Mouse (Mus musculus) adrenal gland, adult 2 months (tissue): ENCODE measurements around the gene Taldo1. TPM values are rescaled to one million over a fixed set of nuclear protein-coding genes. Genes with fewer than 3 reads are reported as not detected.
"Not testable (repeated sequence)": the region's sequence is repeated elsewhere in the genome, so short reads cannot be mapped to it uniquely, and the experiment has no call there.

Experiments
- DNase-seq: peaks from one replicate; pipeline ENCODE4 v3.0.0; 2021
- polyA plus RNA-seq: library from polyadenylated mRNA; depleted of rRNA; stranded (reverse); fragments of >200 nt; gene quantifications from 2 replicates; pipeline ENCODE4 v1.2.3, GENCODE M21; 2012
- total RNA-seq, 2 experiments: library from RNA; stranded (reverse); gene quantifications; 2 replicates each; pipeline ENCODE4 v1.2.3; 2021

Gene Taldo1
- total and polyA plus RNA-seq, 3 experiments: 260 to 700 (median 640) TPM

DNA sequence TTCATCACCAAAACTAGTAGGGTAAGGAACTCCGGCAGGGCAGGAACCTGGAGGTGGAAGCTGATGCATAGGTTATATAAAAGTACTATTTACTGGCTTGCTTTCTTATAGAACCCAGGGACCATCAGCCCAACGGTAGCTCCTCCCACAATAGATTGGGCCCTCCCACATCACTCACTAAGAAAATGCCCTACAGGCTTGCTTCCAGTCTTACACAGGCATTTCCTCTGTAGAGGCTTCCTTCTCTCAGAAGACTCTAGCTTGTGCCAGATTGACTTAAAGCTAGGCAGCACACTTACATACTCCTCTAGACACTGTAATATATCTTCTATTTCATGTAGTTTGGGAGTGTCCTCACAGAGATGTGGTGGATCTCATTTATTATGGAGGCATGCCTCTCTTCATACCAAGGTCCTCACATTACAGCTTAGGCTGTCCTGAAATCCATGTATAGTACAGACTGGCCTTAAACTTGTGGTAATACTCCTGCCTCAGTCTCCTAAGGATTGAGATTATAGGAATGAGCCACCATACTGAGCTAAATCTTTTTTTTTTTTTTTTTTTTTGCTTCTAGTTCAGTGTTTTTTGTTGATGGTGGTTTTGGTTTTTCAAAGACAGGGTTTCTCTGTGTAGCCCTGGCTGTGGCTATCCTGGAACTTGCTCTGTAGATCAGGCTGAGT lies 4.1 kb upstream of the Taldo1 start:
- no peak for DNase-seq

GRCm38 (mm10) chr7:141388487-141389109 lies 3.4 kb upstream of the Taldo1 start:
- DNase-seq: no peak

DNA sequence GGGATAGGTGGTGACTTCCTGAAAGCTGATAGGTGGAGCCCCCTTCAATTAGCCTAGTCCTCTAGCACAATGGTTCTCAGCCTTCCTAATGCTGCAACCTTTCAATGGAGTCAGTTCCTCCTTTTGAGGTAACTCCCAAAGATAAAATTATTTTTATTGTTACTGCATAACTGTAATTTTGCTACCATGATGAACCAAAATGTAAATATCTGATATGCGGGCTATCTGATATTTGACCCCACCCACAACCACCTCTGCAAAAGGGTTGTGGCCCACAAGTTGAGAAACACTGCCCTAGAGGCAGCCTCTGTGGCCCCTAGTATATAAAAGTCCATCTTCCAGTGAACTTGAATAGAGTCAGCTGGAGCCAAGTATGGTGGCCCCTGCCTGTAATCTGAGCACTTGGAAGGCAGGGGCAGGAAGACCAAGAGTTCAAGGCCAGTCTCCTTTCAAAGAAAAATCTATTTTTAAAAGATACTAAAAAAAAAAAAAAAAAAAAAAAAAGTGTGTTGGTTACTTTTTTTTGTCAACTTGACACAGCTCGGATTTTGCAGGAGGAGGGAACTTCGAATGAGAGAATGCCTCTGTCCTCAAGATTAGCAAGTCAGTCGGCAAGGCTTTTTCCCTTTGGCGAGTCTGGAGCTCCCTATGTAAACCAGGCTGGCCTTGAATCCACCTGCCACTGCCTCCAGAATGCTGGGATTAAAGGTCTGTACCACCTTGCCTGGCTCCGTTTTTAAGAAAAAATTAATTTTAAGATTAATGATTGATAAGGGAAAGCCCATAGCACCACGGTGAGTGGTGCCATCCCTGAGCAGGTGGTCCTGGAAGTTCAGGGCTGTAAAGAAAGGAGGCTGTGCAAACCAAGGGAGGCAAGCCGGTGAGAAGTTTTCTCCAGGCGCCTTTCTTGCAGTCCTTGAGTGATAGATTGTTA lies 1.4 kb upstream of the Taldo1 start:
- no peak for DNase-seq

- DNase-seq: no peak
These were observed 688 bp downstream of the Taldo1 start for GRCm38 (mm10) chr7:141392552-141393222.

DNA sequence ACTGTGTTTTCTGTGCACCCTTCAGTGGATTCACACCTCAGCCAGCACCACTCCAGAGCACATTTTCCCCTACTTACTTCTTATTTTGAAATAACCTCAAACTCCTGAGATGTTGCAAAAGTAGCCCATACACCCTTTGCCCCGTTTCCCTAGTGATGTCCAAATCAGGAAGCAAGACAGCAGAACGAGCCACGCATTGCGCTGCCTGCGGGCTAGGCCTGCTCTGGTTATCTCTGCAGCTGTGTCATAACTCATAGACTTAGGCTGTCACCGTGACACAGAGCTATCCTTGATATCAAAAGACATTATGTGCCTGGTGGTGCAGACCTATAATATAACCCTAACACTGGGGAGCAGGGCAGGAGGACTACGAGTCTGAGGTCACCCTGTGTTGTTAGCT lies 2.2 kb downstream of the Taldo1 start:
- peak; percentile 70 for DNase-seq

DNA sequence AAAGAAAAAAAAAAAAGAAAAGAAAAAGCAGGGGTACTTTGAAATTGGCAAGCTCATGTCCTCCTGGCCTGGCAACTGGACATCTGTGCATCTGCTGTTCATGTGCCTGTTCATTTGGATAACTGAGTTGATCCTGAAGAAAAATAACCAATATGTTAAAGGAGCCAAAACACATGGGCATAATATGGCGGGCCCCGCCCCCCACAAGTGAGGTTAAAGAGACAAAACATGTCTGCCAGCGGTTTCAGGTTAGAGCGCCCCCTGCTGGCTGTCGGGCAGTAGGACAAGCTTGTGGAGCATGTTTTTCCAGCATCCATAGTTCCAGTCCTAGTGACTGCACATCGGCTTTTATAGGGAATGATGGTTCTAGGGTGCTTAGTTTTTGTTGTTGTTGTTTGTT lies 2.8 kb downstream of the Taldo1 start:
- DNase-seq: peak; percentile 69

DNA sequence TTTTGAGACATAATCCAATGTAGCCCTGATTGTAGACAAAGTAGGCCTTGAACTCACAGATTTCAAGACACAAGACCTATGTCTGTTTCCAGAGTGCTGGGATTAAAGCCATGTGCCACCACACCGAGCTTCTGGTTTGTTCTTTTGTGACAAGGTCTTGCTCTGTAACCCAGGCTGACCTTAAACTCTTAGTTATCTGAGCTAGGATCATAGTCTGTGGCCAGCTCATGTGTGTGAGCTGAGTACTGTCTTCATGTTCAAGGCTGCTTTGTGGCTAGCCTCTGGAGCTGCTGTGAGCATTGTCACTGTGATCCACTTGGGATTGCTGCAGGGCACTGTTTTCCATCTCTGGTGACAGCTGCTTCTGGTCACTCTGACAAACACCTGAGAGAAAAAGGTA lies 3.3 kb downstream of the Taldo1 start:
- DNase-seq: peak; percentile 68

GRCm38 (mm10) chr7:141403305-141403704 lies 11.3 kb downstream of the Taldo1 start:
- DNase-seq: peak; percentile 79

- no peak for DNase-seq
These were observed 13.5 kb downstream of the Taldo1 start for GRCm38 (mm10) chr7:141405466-141405865.

- not testable (repeated sequence) for DNase-seq
These were observed 15.7 kb downstream of the Taldo1 start for GRCm38 (mm10) chr7:141407670-141408069.

DNA sequence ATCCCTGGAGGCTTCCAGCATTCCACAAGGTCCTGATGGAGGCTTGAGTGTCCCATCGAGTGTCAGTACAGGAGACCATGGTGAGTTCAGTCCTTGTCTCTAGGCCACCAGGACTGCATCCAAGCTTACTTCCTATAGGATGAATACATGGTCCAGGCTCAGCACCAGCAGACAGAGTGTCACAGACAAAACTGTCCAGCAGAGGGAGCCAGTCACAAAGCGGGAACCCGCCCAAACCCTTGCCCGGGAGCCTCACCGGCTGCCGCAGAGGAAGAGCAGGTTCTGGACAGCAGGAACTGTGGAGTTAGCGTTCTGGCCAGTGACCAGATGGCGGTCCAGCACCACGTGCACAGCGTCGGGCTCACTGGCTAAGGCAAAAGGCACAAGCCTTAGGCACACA lies 16.8 kb downstream of the Taldo1 start:
- DNase-seq: peak; percentile 90

- DNase-seq: no peak
These were observed 18.6 kb downstream of the Taldo1 start for GRCm38 (mm10) chr7:141410631-141411030.

DNA sequence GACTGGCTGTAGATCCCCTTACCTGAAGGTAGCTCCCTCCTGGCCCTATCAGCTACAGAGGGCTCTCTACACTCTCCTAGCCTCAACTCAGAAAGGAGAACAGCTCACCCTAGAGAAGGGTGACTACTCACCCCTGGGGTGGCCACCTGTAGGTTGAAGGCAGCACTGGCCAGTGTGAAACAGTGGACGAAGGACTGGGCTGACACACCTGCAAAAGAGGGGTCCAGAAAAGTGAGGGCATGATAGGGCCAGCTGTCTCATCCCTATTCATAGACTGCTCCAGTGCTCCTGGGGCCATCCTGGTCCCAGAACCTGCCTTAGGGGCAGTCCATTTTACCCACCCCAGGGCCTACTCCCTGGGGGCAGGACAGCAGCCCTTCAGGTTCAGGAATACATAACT lies 19.7 kb downstream of the Taldo1 start:
- no peak for DNase-seq

- no peak for DNase-seq
These were observed 21.3 kb downstream of the Taldo1 start for GRCm38 (mm10) chr7:141413331-141413730.

DNA sequence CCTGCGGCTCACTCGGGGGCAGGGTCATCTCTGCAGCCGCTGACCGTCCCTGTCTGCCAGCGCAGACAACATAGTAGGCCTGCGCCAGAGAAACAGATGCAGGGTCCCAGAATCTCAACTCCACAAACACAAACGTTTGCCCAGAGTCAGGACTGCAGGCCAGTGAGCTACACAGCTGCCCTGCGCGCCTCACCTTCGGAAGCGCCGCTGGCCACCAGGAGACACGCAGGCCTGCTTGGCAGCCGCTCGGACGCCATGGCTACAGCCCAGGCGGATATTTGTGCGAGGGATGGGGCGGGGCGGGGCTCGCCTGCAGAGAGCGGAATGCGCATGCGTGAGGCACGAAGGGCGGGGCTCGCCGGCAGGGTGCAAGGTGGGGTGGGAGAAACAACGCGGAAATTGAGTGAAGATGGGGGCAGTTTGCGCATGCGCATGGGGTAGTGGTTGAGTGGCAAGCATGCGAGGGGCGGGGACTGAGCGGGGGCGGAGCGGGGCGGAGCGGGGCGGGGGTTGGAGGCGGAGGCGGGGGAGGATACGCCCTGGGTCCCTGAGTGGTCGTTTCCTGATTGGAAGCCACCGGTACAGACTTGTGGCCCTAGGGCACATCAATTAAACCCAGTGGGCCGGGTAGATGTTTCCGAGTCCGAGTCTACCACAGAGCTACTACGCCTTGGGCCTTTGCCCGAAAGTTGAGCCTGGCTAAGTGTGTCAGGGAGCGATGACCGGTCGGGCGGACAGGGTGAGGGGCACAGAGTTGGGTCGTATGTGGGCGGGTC lies 22.0 kb downstream of the Taldo1 start, which contains the start of gene Gatd1:
Gene Gatd1, minus strand, starts transcription at position 328 of the 776 bp plus-strand sequence.
- peak; percentile 99 for DNase-seq

DNA sequence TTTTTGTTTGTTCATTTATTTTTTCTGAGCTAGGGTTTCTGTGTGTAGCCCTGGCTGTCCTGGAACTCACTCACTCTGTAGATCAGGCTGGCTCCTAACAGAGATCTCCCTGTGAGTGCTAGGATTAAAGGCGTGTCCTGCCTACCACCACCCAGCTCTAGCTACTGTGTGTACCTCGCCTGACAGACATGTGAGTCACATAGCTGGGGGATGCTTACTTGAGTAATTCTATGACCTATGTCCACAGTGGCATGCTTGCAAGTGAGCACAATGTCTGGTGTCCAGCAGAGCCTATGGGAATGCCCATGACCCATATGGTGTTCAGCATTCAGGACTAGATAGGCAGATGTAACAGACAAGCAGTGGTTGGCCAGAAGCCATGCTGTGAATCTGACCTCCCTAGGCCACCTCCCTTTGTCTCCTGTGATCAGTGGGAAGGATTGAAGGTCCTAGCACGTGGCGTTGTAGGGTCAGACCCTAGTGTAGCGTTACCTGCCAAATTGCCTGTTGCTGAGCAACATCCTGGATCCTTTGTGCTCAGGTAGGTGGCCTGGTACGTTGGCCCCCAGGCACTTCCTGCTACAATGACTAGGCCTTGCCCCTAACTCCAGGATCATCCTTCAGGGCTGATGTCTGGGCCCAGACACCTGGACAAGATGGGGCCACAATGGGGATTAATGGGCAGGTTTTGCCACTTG lies 24.3 kb downstream of the Taldo1 start:
- DNase-seq: no peak

GRCm38 (mm10) chr7:141417731-141418681 lies 26.0 kb downstream of the Taldo1 start:
- DNase-seq: no peak

- no peak for DNase-seq
These were observed 27.0 kb downstream of the Taldo1 start for GRCm38 (mm10) chr7:141418970-141419369.

DNA sequence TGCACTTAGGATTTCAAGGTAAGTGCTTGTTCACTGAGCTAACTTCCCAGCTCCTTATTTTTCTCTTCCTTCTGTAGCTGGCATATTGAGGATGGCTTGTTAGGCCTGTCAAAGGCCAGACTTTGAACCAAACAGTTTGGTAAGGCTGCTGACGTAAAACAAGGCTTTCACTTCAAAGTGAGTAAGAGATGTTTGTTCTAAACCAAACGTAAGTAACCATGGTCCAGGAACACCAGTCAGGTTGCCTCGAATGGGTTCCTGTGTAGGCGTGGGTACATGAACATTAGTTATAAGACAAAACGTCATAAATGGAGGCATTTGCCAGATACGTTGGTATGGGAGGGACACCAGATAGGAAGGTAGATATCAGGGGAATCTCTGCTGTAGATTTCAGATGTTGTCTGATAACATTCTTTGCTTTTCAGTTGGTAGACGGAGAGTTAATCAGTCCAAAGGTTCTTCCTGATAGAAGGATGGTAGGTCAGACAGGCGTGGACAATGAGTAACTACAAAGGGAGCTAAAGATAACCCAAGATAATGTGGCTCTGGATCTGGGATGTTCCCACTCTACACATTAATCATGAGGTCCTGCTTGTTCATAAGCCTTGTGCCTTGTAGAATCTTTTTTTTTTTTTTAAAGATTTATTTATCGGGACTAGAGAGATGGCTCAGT lies 28.2 kb downstream of the Taldo1 start:
- no peak for DNase-seq
